Mouse (Mus musculus) retina, postnatal 1 day (tissue): ENCODE data around the gene Paxx.
"Not testable (repeated sequence)": the region's sequence is repeated elsewhere in the genome, so short reads cannot be mapped to it uniquely, and the experiment has no call there.

Source experiments
- DNase-seq: peaks from one replicate; pipeline ENCODE4 v3.0.0-alpha.2; 2012

The Paxx gene

GRCm38 (mm10) chr2:25441067-25441466 lies 19.8 kb downstream of the Paxx start:
- no peak for DNase-seq

- no peak for DNase-seq
These were observed 24.5 kb downstream of the Paxx start for GRCm38 (mm10) chr2:25436286-25436820.

GRCm38 (mm10) chr2:25434292-25434691 lies 26.6 kb downstream of the Paxx start:
- no peak for DNase-seq

GRCm38 (mm10) chr2:25433101-25433500 lies 27.8 kb downstream of the Paxx start:
- DNase-seq, result no peak

GRCm38 (mm10) chr2:25432326-25433098 lies 28.4 kb downstream of the Paxx start:
- DNase-seq, result no peak

GRCm38 (mm10) chr2:25431308-25431855 lies 29.5 kb downstream of the Paxx start:
- no peak for DNase-seq

GRCm38 (mm10) chr2:25430395-25431233 lies 30.3 kb downstream of the Paxx start:
- DNase-seq, result peak; percentile 63

- DNase-seq, result no peak
These were observed 31.3 kb downstream of the Paxx start for GRCm38 (mm10) chr2:25429435-25430180.

- peak; percentile 96 for DNase-seq
These were observed 32.3 kb downstream of the Paxx start, which contains the start of gene Abca2 for GRCm38 (mm10) chr2:25428442-25429236. TSS of gene Abca2 (plus strand) at chr2:25428703.

- DNase-seq, result no peak
These were observed 33.6 kb downstream of the Paxx start for GRCm38 (mm10) chr2:25427256-25427655.

- peak; percentile 88 for DNase-seq
These were observed 34.1 kb downstream of the Paxx start for GRCm38 (mm10) chr2:25426721-25427191.

- no peak for DNase-seq
These were observed 35.4 kb downstream of the Paxx start for GRCm38 (mm10) chr2:25425481-25425880.

GRCm38 (mm10) chr2:25423626-25424025 lies 37.3 kb downstream of the Paxx start:
- no peak for DNase-seq

- DNase-seq, result no peak
These were observed 38.1 kb downstream of the Paxx start, which contains the start of gene Fut7 for GRCm38 (mm10) chr2:25422587-25423410. TSS of gene Fut7 (plus strand) at chr2:25423267.

- DNase-seq, result peak; percentile 86
These were observed 39.0 kb downstream of the Paxx start for GRCm38 (mm10) chr2:25421896-25422295.

GRCm38 (mm10) chr2:25417426-25417825 lies 43.5 kb downstream of the Paxx start:
- no peak for DNase-seq

GRCm38 (mm10) chr2:25413436-25413835 lies 47.5 kb downstream of the Paxx start:
- DNase-seq, result not testable (repeated sequence)

- no peak for DNase-seq
These were observed 52.0 kb downstream of the Paxx start for GRCm38 (mm10) chr2:25408908-25409307.
